Mouse (Mus musculus) bone marrow macrophage, adult 2 months (primary cell): ENCODE measurements around the gene Ndrg4.

Experiments
- CTCF ChIP-seq: IDR thresholded peaks from 2 replicates; pipeline ENCODE4 v1.5.1; 2012; ENCODE audit warnings: low read depth, mild to moderate bottlenecking, low read length, moderate library complexity
- POLR2A ChIP-seq: IDR thresholded peaks from 2 replicates; pipeline ENCODE4 v1.6.1; 2012; ENCODE audit warnings: mild to moderate bottlenecking, low read depth, low read length, borderline replicate concordance

DNA sequence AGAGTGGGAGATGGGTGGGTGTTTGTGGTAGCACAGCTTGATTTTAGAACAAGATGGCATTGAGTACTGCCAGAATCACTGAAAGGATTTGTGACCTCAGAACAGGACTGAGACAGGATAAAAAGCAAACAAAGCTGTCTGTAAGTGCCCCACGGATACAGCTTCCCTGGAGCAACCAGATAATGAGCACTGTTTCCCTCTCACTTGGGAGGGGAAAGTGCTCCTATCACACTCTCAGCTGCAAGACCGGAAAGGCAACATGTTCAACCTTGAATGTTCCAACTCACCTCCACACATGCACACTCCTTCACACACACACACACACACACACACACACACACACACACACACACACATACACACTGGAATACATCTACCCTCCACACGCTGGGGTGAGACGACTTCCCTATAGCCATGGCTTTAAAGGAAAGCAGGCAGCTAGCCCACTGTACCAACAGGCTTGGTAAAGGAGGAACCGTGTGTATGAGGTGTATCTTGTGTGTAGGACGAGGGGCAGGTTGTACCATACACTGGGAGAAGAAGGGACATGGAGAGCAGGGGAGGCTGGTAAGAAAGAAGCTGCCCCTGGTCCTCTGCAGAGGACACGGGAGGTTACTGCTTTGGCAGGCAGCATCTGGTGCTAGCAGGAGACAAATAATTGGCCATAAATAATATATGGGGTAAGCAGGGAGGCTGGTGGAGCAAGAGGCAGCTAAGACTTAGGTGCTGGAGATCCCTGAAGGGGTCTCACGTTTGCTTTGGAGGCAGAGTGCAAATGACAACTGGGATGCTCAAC is 8.4 kb upstream of the Ndrg4 start:
- TF ChIP-seq CTCF (no peak), POLR2A (no peak)
